Comparison of ENCODE assay signal across 8 mouse cellular contexts in the genomic region with DNA sequence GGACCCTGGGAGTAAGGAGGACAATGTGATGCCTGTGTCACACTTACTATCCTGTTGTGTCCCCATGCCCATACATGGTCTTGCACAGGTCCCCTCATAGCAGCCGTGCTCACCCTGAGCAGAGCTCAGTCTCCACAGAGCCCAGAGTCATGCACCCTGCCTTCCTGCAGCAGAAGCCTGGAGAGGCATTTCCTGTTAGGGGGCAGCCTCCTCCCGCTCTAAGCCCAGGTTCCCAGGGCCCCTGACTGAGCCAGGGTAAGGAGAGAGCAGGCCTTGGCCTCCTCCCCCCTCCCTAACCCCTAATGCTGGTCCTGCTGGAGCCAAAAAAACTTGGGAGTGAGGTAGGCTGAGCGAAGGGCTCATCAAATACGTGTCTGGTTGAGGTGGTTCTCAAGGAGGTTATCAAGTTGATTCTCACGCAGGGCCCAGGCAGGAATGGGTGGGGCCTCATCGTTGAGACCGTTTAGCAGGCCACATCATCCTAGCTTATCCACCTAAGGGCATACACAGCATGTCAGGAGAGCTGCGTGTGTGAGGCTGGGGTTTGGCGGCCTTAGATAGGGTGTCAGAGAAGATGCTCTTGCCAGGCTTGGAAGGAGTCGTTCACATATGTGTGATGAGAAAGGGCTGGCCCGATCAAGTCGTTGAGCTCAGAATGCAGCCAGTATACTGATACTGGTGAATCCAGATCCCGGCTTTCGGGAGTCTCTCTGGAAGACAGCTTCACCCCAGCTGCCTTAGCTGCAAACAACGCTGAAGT. TPM values are rescaled to one million over a fixed set of nuclear protein-coding genes. Genes with fewer than 3 reads are reported as not detected.
DNase-seq lines count a peak whose midpoint lies in the region; ATAC-seq and TF ChIP-seq lines count a peak whose summit lies in the region.

No protein-coding gene starts in this region.

- no peaks in the 10 kb centered on the region for H3K36me3 ChIP-seq in forebrain, embryonic 14.5 days (ENCODE audit: control insufficient read depth, insufficient read depth, low read length)
- H3K36me3 ChIP-seq in limb, embryonic 15.5 days: no peaks in the 10 kb centered on the region
- no peaks in the 10 kb centered on the region for H3K36me3 ChIP-seq in stomach, embryonic 15.5 days

- peak overlapping the region; percentile 86 for H3K4me2 ChIP-seq in forebrain, embryonic 14.5 days (ENCODE audit: low read length)
- H3K4me2 ChIP-seq in limb, embryonic 15.5 days: peak overlapping the region; percentile 91
- H3K4me2 ChIP-seq in stomach, embryonic 15.5 days: peak overlapping the region; percentile 79

- peak overlapping the region; percentile 68; the same call in 1 of the 2 replicates for H3K9ac ChIP-seq in forebrain, embryonic 14.5 days (ENCODE audit: low read length)
- H3K9ac ChIP-seq in limb, embryonic 15.5 days: peak overlapping the region; percentile 80
- H3K9ac ChIP-seq in stomach, embryonic 15.5 days: no peak overlapping the region

- DNase-seq in spleen, postnatal 10 days (ENCODE audit: low spot score in 2 of 2): peak; percentile 41 to 65
- DNase-seq in spleen, adult 12 weeks (ENCODE audit: low spot score): no peak
- no peak for DNase-seq in forebrain, embryonic 14.5 days (ENCODE audit: low spot score)
- DNase-seq in cerebellum, adult 2 months: no peak
- no peak for DNase-seq in frontal cortex, postnatal 25 days (ENCODE audit: low spot score in 2 of 2)

- no peaks in the 10 kb centered on the region for H3K9me3 ChIP-seq in forebrain, embryonic 14.5 days (replicated peaks; ENCODE audit: control insufficient read depth, low read length)
- no peaks in the 10 kb centered on the region for H3K9me3 ChIP-seq in limb, embryonic 15.5 days
- no peaks in the 10 kb centered on the region for H3K9me3 ChIP-seq in stomach, embryonic 15.5 days

- H3K27me3 ChIP-seq in forebrain, embryonic 14.5 days (replicated peaks; ENCODE audit: control insufficient read depth, insufficient read depth, low read length): peaks cover 15% of the 10 kb centered on the region
- H3K27me3 ChIP-seq in limb, embryonic 15.5 days: peaks cover 3% of the 10 kb centered on the region; the same call in 1 of the 2 replicates
- peaks cover 5% of the 10 kb centered on the region; the same call in 1 of the 2 replicates for H3K27me3 ChIP-seq in stomach, embryonic 15.5 days (replicated peaks)
- no peaks in the 10 kb centered on the region for H3K27me3 ChIP-seq in cerebellum, adult 2 months (ENCODE audit: control insufficient read depth, insufficient read depth, low read length)

- no peak for ATAC-seq in forebrain, embryonic 14.5 days
- ATAC-seq in limb, embryonic 15.5 days (ENCODE audit: insufficient number of reproducible peaks, low FRiP score, low TSS enrichment, low read depth): no peak
- ATAC-seq in stomach, embryonic 15.5 days (ENCODE audit: insufficient read depth, low FRiP score, low read depth): no peak; the same call in 1 of the 2 replicates
- ATAC-seq in frontal cortex, adult (ENCODE audit: low TSS enrichment): no peak

- H3K4me3 ChIP-seq in forebrain, embryonic 14.5 days (ENCODE audit: low read depth, low read length): peak overlapping the region; percentile 36
- peak overlapping the region; percentile 67 for H3K4me3 ChIP-seq in limb, embryonic 15.5 days
- peak overlapping the region; percentile 58 for H3K4me3 ChIP-seq in stomach, embryonic 15.5 days (replicated peaks)
- no peak overlapping the region for H3K4me3 ChIP-seq in cerebellum, adult 2 months (replicated peaks; ENCODE audit: insufficient read depth, low read depth, low read length)

- TF ChIP-seq POLR2A in cerebellum, adult 2 months (IDR thresholded peaks at IDR 0.05; ENCODE audit: borderline replicate concordance, insufficient read depth, low read length): no peak

- peaks cover 22% of the 10 kb centered on the region for H3K4me1 ChIP-seq in forebrain, embryonic 14.5 days (ENCODE audit: control insufficient read depth, insufficient read depth, low read length)
- peaks cover 60% of the 10 kb centered on the region for H3K4me1 ChIP-seq in limb, embryonic 15.5 days
- H3K4me1 ChIP-seq in stomach, embryonic 15.5 days: peaks cover 46% of the 10 kb centered on the region
- peaks cover 10% of the 10 kb centered on the region for H3K4me1 ChIP-seq in cerebellum, adult 2 months (ENCODE audit: control insufficient read depth, insufficient read depth, low read length)

- 14% methylated on average over 15 of the region's 15 CpGs for WGBS in forebrain, embryonic 14.5 days
- 7% methylated on average over 15 of the region's 15 CpGs for WGBS in limb, embryonic 15.5 days
- 5% methylated on average over 15 of the region's 15 CpGs for WGBS in stomach, embryonic 15.5 days
- WGBS in cerebellum, adult 2 months: 50% methylated on average over 15 of the region's 15 CpGs

- no peak for TF ChIP-seq CTCF in cerebellum, adult 2 months (IDR thresholded peaks at IDR 0.05; ENCODE audit: borderline replicate concordance, insufficient read depth, low read depth, low read length)

- H3K27ac ChIP-seq in forebrain, embryonic 14.5 days (ENCODE audit: low read depth, low read length): no peak overlapping the region
- H3K27ac ChIP-seq in limb, embryonic 15.5 days: peak overlapping the region; percentile 96
- peak overlapping the region; percentile 93 for H3K27ac ChIP-seq in stomach, embryonic 15.5 days
- no peak overlapping the region for H3K27ac ChIP-seq in cerebellum, adult 2 months (ENCODE audit: insufficient read depth, low read length)

RNA-seq across cellular contexts. Expression of gene Cd248, which starts 0.7 kb away (rescaled TPM):
- polyA plus RNA-seq in forebrain, embryonic 14.5 days (2014; fragmentation: Nextera tagmentation; extraction: Ambion mirVana): 12.5 and 16.2 TPM in 2 replicates
- 95.9 and 117 TPM in 2 replicates for polyA plus RNA-seq in limb, embryonic 15.5 days (2015; fragmentation: Nextera tagmentation; extraction: Ambion mirVana)
- polyA plus RNA-seq in stomach, embryonic 15.5 days (2015; fragmentation: Nextera tagmentation; extraction: Ambion mirVana): 58.4 and 68.3 TPM in 2 replicates
- 4.5 and 4.9 TPM in 2 replicates for polyA plus RNA-seq in cerebellum, adult 2 months (2012; rRNA removed)

RNA-seq across cellular contexts. Expression of gene Rin1, which starts 16.9 kb away (rescaled TPM):
- 1.3 and 1.4 TPM in 2 replicates for polyA plus RNA-seq in forebrain, embryonic 14.5 days (2014; fragmentation: Nextera tagmentation; extraction: Ambion mirVana)
- 2.6 and 3.2 TPM in 2 replicates for polyA plus RNA-seq in limb, embryonic 15.5 days (2015; fragmentation: Nextera tagmentation; extraction: Ambion mirVana)
- 2.3 and 3.6 TPM in 2 replicates for polyA plus RNA-seq in stomach, embryonic 15.5 days (2015; fragmentation: Nextera tagmentation; extraction: Ambion mirVana)
- 2.8 and 3.7 TPM in 2 replicates for polyA plus RNA-seq in cerebellum, adult 2 months (2012; rRNA removed)

RNA-seq across cellular contexts. Expression of gene Tmem151a, which starts 18.1 kb away (rescaled TPM):
- 5.4 and 7.5 TPM in 2 replicates for polyA plus RNA-seq in forebrain, embryonic 14.5 days (2014; fragmentation: Nextera tagmentation; extraction: Ambion mirVana)
- 1.0 and 2.2 TPM in 2 replicates for polyA plus RNA-seq in limb, embryonic 15.5 days (2015; fragmentation: Nextera tagmentation; extraction: Ambion mirVana)
- 5.9 and 6.4 TPM in 2 replicates for polyA plus RNA-seq in stomach, embryonic 15.5 days (2015; fragmentation: Nextera tagmentation; extraction: Ambion mirVana)
- polyA plus RNA-seq in cerebellum, adult 2 months (2012; rRNA removed): 84.0 and 102 TPM in 2 replicates

RNA-seq across cellular contexts. Expression of gene Yif1a, which starts 21.1 kb away (rescaled TPM):
- polyA plus RNA-seq in forebrain, embryonic 14.5 days (2014; fragmentation: Nextera tagmentation; extraction: Ambion mirVana): 71.6 and 95.5 TPM in 2 replicates
- polyA plus RNA-seq in limb, embryonic 15.5 days (2015; fragmentation: Nextera tagmentation; extraction: Ambion mirVana): 126 and 140 TPM in 2 replicates
- polyA plus RNA-seq in stomach, embryonic 15.5 days (2015; fragmentation: Nextera tagmentation; extraction: Ambion mirVana): 101 TPM in 2 replicates
- polyA plus RNA-seq in cerebellum, adult 2 months (2012; rRNA removed): 98.4 and 103 TPM in 2 replicates

RNA-seq across cellular contexts. Expression of gene Brms1, which starts 26.1 kb away (rescaled TPM):
- polyA plus RNA-seq in forebrain, embryonic 14.5 days (2014; fragmentation: Nextera tagmentation; extraction: Ambion mirVana): 56.2 and 56.8 TPM in 2 replicates
- polyA plus RNA-seq in limb, embryonic 15.5 days (2015; fragmentation: Nextera tagmentation; extraction: Ambion mirVana): 41.6 and 42.4 TPM in 2 replicates
- 39.5 and 39.9 TPM in 2 replicates for polyA plus RNA-seq in stomach, embryonic 15.5 days (2015; fragmentation: Nextera tagmentation; extraction: Ambion mirVana)
- 17.6 and 20.8 TPM in 2 replicates for polyA plus RNA-seq in cerebellum, adult 2 months (2012; rRNA removed)

Comparison
In these comparisons a context has a peak if more than half of its experiments do, and no peak if none do; other contexts are left out.
1. DNase-seq: peak in spleen, postnatal 10 days (2 of 2); none in spleen, adult 12 weeks (single experiment), forebrain, embryonic 14.5 days (single experiment), cerebellum, adult 2 months (0 of 2) and frontal cortex, postnatal 25 days (0 of 2).
2. H3K27ac ChIP-seq: peak in limb, embryonic 15.5 days (single experiment) and stomach, embryonic 15.5 days (single experiment); none in forebrain, embryonic 14.5 days (single experiment) and cerebellum, adult 2 months (single experiment).
3. RNA of gene Tmem151a, which starts 18.1 kb away (polyA plus RNA-seq): 84.0 to 102 TPM in cerebellum, adult 2 months; 5.9 to 6.4 TPM in stomach, embryonic 15.5 days, 5.4 to 7.5 TPM in forebrain, embryonic 14.5 days and 1.0 to 2.2 TPM in limb, embryonic 15.5 days; every median in the first group is over 10 times any median in the second.
4. Peak in every context shown above with its lines, with median percentiles within 50 percentile points of each other: H3K4me2 ChIP-seq.